Mouse (Mus musculus) neural tube, embryonic 11.5 days (tissue): ENCODE data around the gene Uvrag. TPM values are rescaled to one million over a fixed set of nuclear protein-coding genes. Genes with fewer than 3 reads are reported as not detected.

Source experiments
- ATAC-seq: fragments of 200-750 bp; cut with Nextera tagmentation; 2 replicates; pipeline ENCODE4 v1.8.0; 2017; ENCODE audit warnings: moderate number of reproducible peaks, mild to moderate bottlenecking, moderate TSS enrichment, moderate library complexity; ENCODE audit not compliant: insufficient read depth, low FRiP score, low TSS enrichment
- DNase-seq: peaks from one replicate; pipeline ENCODE4 v3.0.0-alpha.2; 2015; ENCODE audit warnings: low spot score
- H3K27ac ChIP-seq: fragments of 300-500 bp; sonication (generic); 2 replicates; pipeline ENCODE4 v1.5.1; 2014; ENCODE audit warnings: low read depth, mild to moderate bottlenecking, low read length
- H3K27me3 ChIP-seq: fragments of 300-500 bp; sonication (generic); 2 replicates; pipeline ENCODE4 v1.6.1; 2014; ENCODE audit warnings: mild to moderate bottlenecking, low read length, mixed read lengths; ENCODE audit not compliant: control insufficient read depth, insufficient read depth
- H3K36me3 ChIP-seq: fragments of 300-500 bp; sonication (generic); 2 replicates; pipeline ENCODE4 v1.6.1; 2014; ENCODE audit warnings: mild to moderate bottlenecking, low read length, moderate library complexity, mixed read lengths; ENCODE audit not compliant: control insufficient read depth, insufficient read depth
- H3K4me1 ChIP-seq: fragments of 300-500 bp; sonication (generic); 2 replicates; pipeline ENCODE4 v1.6.1; 2014; ENCODE audit warnings: low read length, mixed read lengths; ENCODE audit not compliant: control insufficient read depth, insufficient read depth
- H3K4me2 ChIP-seq: fragments of 300-500 bp; sonication (generic); 2 replicates; pipeline ENCODE4 v1.6.1; 2014; ENCODE audit warnings: low read depth, mild to moderate bottlenecking, moderate library complexity
- H3K4me3 ChIP-seq: fragments of 300-500 bp; sonication (generic); 2 replicates; pipeline ENCODE4 v1.5.1; 2014; ENCODE audit warnings: low read depth, low read length
- H3K9ac ChIP-seq: fragments of 300-500 bp; sonication (generic); 2 replicates; pipeline ENCODE4 v1.6.1; 2014; ENCODE audit warnings: mild to moderate bottlenecking, low read length
- H3K9me3 ChIP-seq: fragments of 300-500 bp; sonication (generic); 2 replicates; pipeline ENCODE4 v1.6.1; 2016; ENCODE audit warnings: low read length; ENCODE audit not compliant: control insufficient read depth
- WGBS: fragments of 180-500 bp; shearing (Covaris S2); extraction: QIAGEN DNeasy Blood & Tissue Kit; methylation state at CpG from one replicate; pipeline ENCODE4 v1.1.7; 2014; 5-methylcytosine and 5-hydroxymethylcytosine counted together
- polyA plus RNA-seq: library from polyadenylated mRNA; unstranded; fragments of >200 nt; fragmentation: Nextera tagmentation; extraction: Ambion mirVana; gene quantifications from 2 replicates; pipeline ENCODE4 v1.2.1, GENCODE M21; 2014

Gene Uvrag
- polyA plus RNA-seq, 1 experiment from 2014 or later, result 12.0 TPM

DNA sequence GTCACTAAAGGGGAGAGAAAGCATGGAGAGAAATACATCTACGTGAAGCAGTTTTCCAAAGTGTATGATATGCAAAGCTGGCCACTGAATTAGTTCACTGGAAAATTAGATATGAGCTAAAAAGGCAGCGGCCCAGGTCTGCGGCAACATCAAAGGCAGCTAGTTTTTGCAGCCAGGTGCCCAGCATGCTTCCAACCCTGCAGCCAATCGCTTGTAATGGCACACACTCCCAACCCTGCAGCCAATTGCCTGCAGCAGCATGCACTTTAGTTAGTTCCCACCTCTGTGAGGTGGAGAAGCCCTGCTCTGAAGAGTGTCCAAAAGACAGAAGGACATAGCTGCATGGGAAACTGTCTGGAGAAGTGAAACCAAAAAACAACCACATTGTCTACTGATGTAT, 51.2 kb downstream of the Uvrag start:
- H3K9ac ChIP-seq, result no peak overlapping the region
- no peaks in the 10 kb centered on the region for H3K4me1 ChIP-seq
- H3K27me3 ChIP-seq, result no peaks in the 10 kb centered on the region
- no peak overlapping the region for H3K4me3 ChIP-seq
- WGBS, result 87% methylated on average over 4 of the region's 4 CpGs
- H3K9me3 ChIP-seq, result no peaks in the 10 kb centered on the region
- no peaks in the 10 kb centered on the region for H3K36me3 ChIP-seq
- DNase-seq, result no peak
- H3K27ac ChIP-seq, result no peak overlapping the region
- H3K4me2 ChIP-seq, result no peak overlapping the region
- no peak for ATAC-seq

DNA sequence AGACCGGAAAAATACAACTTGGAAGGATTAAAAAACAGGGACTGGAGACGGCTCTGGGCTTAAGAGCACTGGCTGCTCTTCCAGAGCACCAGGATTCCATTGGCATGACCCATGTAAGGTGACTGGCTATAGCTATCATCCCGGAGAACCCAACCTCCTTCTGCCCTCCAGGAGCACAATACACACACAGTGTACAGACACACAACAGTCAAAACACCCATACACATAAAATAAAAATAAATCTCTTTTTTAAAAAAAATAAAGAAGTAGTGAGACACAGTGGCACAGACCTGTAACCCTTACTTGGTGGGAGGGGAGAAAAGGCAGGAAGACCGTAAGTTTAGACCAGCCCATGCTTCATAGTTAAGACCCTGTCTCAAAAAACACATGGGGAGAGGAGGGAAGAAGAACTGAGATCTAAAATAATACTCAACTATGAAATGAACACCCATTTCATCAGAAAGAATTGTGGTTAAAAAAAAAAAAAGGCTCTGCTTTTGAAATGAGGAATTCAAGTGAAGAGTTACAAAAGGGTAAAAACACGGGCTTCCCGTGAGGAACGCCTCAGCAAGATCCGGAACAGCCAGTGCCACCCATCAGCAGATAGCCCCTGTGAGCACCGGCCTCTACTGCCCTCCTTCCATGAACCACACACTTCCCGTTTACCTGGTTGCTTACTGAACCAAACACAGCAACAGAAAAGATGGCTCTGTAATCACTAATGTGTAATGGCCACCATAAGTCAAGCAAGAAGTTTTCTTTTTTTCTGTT, 52.2 kb downstream of the Uvrag start:
- H3K4me1 ChIP-seq, result no peaks in the 10 kb centered on the region
- DNase-seq, result no peak
- 91% methylated on average over 10 of the region's 10 CpGs for WGBS

DNA sequence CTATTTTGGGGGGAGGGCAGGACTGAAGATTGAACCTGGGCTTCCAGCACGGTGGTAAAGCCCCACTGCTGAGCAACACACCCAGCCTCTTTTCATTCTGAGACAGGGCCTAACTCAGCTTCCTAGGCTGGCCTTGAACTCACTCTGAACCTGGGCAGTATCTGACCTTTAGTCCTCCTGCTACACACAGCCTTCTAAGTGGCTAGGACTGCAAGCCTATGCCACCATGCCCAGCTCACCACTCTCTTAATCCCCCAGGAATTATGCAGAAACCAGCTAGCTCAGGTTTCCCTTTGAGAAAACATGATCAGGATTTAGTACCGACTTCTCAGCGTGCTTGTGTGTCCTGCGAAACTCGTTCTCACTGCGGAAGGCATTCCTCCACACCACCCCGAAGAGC, 53.4 kb downstream of the Uvrag start:
- no peaks in the 10 kb centered on the region for H3K36me3 ChIP-seq
- DNase-seq (no peak), ATAC-seq (no peak)
- no peaks in the 10 kb centered on the region for H3K9me3 ChIP-seq
- no peak overlapping the region for H3K4me3 ChIP-seq
- H3K27me3 ChIP-seq, result no peaks in the 10 kb centered on the region
- no peak overlapping the region for H3K4me2 ChIP-seq
- no peaks in the 10 kb centered on the region for H3K4me1 ChIP-seq
- no peak overlapping the region for H3K27ac ChIP-seq
- no peak overlapping the region for H3K9ac ChIP-seq
- 84% methylated on average over 7 of the region's 7 CpGs for WGBS

More for the DNA sequence above, 52.2 kb downstream of the Uvrag start:
- Histone ChIP-seq H3K9ac (no peak overlapping the region), H3K27me3 (no peaks in the 10 kb centered on the region), H3K4me3 (no peak overlapping the region), H3K4me2 (no peak overlapping the region), H3K27ac (no peak overlapping the region), H3K36me3 (no peaks in the 10 kb centered on the region), H3K9me3 (no peaks in the 10 kb centered on the region)
- ATAC-seq, result no peak

DNA sequence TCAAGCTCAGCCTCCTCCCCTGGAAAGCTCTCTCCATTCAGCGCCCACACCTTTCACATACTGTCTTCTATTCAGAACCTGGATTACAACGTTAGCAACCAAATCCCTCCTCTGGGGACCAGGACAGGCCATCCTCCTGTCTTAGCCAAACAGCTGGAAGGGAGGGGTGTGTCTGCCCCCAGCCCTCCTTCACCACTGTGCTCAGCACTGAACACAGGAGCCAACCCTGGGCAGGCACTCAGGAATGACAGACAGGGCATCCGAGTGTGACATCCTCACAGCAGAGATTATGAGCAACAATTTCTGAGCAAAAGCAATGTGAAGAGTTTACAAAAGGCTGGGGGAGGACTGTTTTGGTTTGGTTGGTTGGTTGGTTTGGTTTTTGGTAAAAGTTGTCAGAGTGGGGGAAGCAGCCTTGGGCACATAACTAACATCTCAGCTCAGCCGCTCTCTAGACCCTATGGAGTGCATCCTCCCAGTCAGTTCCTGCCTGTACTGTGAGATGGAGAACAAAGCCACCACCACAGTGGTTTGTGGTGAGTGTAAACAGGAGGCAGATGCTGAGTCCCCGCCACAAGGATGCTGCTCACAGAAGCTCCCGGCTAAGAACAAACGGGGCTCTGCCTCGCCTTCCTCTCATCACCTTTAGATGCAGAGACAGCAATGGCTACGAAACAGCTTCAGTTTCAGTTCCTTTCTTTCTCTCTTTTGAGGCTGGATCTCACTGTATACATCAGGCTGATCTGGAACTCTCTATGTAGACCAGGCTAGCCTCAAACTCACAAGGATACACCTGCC, 54.1 kb downstream of the Uvrag start:
- Histone ChIP-seq H3K9me3 (no peaks in the 10 kb centered on the region), H3K27me3 (no peaks in the 10 kb centered on the region), H3K36me3 (no peaks in the 10 kb centered on the region), H3K4me3 (no peak overlapping the region), H3K4me1 (no peaks in the 10 kb centered on the region), H3K4me2 (no peak overlapping the region), H3K27ac (no peak overlapping the region), H3K9ac (no peak overlapping the region)
- DNase-seq, result no peak
- WGBS, result 91% methylated on average over 9 of the region's 9 CpGs
- ATAC-seq, result no peak

DNA sequence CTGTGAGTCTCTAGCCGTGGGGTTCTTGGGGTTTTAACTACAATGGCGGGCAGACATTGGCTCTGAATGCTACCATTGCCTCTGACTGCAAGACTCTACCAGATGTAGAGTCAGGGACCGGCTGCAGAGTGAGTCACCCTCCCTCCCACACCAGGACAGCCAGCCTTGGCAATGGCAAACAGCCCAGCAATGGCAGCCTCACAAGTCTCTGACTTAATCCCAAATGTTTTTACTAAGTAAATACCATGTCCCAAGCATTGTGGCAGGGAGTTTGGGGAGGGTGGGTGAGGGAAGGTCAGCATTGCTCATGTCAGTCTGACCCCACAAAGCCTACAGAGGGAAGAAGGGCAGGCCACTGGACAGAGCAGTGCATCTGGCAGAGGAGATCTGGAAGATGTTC, 55.7 kb downstream of the Uvrag start:
- Histone ChIP-seq H3K9ac (no peak overlapping the region), H3K27me3 (no peaks in the 10 kb centered on the region), H3K4me3 (no peak overlapping the region), H3K4me1 (no peaks in the 10 kb centered on the region), H3K27ac (no peak overlapping the region), H3K36me3 (no peaks in the 10 kb centered on the region), H3K4me2 (no peak overlapping the region), H3K9me3 (no peaks in the 10 kb centered on the region)
- DNase-seq (no peak), ATAC-seq (no peak)
- 86% methylated on average over 3 of the region's 3 CpGs for WGBS

DNA sequence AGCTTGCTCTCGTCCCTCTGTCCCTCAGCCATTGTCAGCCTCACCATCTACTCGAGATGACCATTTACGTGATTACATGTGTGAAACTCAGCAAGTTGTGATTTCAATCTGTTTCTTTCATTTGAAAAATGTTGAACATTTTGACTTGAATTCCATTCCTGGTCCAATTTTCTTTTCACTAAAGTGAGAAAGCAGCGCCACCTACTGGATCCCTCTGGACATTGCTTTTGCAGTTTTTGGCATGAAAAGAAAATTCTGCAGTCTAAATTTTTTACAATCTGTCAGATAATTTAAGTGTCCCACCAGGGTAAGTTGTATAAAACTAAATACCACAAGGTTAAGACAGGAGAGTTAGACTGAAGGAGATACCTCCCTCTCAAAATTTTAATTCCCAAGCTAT, 61.4 kb downstream of the Uvrag start:
- 40% methylated on average over 4 of the region's 4 CpGs for WGBS

DNA sequence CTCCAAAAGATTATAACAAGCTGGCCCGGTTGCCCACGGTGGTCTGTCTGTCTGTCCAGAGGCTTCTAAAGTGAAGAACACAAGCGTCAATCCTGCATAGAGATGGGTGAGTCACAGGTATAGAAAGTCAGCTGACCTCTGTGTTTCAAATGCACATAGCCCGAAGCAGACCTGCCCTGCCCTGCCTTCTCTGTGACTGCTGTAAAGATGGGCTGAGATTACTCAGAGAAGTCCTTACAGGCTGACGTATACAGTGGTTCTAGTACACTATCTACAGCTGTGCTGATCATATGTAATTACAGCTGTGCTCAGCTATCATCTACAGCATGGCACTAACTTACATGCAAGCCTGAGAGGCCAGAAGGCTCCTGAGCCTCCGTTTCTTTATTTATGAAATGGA, 62.1 kb downstream of the Uvrag start:
- Histone ChIP-seq H3K4me1 (no peaks in the 10 kb centered on the region), H3K4me3 (no peak overlapping the region), H3K27ac (no peak overlapping the region), H3K9ac (no peak overlapping the region), H3K36me3 (no peaks in the 10 kb centered on the region), H3K4me2 (no peak overlapping the region), H3K9me3 (no peaks in the 10 kb centered on the region), H3K27me3 (no peaks in the 10 kb centered on the region)
- DNase-seq (no peak), ATAC-seq (no peak)
- 95% methylated on average over 6 of the region's 6 CpGs for WGBS

More for the DNA sequence above, 61.4 kb downstream of the Uvrag start:
- no peak overlapping the region for H3K27ac ChIP-seq
- H3K4me1 ChIP-seq, result no peaks in the 10 kb centered on the region
- no peaks in the 10 kb centered on the region for H3K9me3 ChIP-seq
- ATAC-seq (no peak), DNase-seq (peak; percentile 71)
- no peak overlapping the region for H3K9ac ChIP-seq
- H3K36me3 ChIP-seq, result no peaks in the 10 kb centered on the region
- H3K4me3 ChIP-seq, result no peak overlapping the region
- no peaks in the 10 kb centered on the region for H3K27me3 ChIP-seq
- H3K4me2 ChIP-seq, result no peak overlapping the region

DNA sequence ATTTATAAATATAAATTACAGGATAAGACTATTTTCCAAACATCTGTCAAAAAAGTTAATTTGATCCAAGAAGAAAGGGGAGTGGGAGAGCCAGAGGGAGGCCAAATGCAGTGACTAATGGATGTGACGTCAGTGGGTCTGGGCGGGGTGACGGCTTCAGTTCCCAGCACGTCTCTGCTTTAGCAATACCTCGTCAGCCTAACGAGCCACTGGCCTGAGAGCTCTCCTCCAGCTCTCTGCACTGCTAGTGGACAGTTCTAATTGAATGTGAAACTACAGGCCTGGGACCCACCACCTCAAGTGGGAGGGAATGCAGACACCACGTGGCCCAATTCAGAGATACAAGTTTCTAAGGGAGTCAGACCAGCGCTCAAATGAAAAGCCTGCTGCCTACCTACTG, 63.7 kb downstream of the Uvrag start:
- ATAC-seq, result no peak
- no peak overlapping the region for H3K27ac ChIP-seq
- no peaks in the 10 kb centered on the region for H3K27me3 ChIP-seq
- H3K4me2 ChIP-seq, result no peak overlapping the region
- H3K9ac ChIP-seq, result no peak overlapping the region
- H3K4me3 ChIP-seq, result no peak overlapping the region
- no peaks in the 10 kb centered on the region for H3K4me1 ChIP-seq
- WGBS, result 68% methylated on average over 8 of the region's 8 CpGs
- no peaks in the 10 kb centered on the region for H3K9me3 ChIP-seq
- no peak for DNase-seq
- no peaks in the 10 kb centered on the region for H3K36me3 ChIP-seq

DNA sequence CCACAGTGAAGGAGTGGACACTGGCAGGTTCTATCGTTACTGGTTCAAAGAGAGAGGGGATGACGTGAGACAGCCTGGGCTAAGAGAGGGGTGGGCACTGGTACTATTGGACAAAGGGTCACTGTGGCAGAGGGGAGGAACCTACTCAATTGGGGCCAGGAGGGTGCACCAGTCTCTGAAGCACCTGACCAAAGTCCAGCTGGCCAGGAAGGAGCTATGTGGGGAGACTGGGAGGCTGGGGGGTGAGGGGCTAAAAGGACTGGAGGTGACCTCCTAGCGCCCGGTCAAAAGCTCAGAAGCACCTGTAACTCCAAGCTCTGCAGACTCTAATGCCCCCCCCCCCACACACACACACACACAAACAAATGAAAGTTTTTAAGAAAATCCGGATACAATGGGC, 65.8 kb downstream of the Uvrag start:
- no peak overlapping the region for H3K4me2 ChIP-seq
- H3K9ac ChIP-seq, result no peak overlapping the region
- H3K4me1 ChIP-seq, result no peaks in the 10 kb centered on the region
- H3K4me3 ChIP-seq, result no peak overlapping the region
- no peak for ATAC-seq
- 79% methylated on average over 5 of the region's 5 CpGs for WGBS
- H3K27ac ChIP-seq, result no peak overlapping the region
- H3K36me3 ChIP-seq, result no peaks in the 10 kb centered on the region
- no peaks in the 10 kb centered on the region for H3K9me3 ChIP-seq
- DNase-seq, result no peak
- H3K27me3 ChIP-seq, result no peaks in the 10 kb centered on the region
